Mouse (Mus musculus) embryonic stem cell, embryonic (primary cell): ENCODE results near the gene Xpnpep1.

ENCODE experiments used
- CTCF ChIA-PET, 4 experiments: fragments of 300-600 bp in 2 of 4; fragments of 350-600 bp in 2 of 4; sonication (Branson Sonifier 250); formaldehyde crosslinking; loops; one replicate each; lab custom pipeline; 2022; ENCODE audit warnings: inconsistent platforms in 2 of 4; lab: Charles Lee
- POLR2A ChIA-PET, 4 experiments: fragments of 300-600 bp in 2 of 4; fragments of 350-600 bp in 2 of 4; sonication (Branson Sonifier 250); formaldehyde crosslinking; loops; one replicate each; lab custom pipeline; 2022; ENCODE audit warnings: antibody characterized with exemption in 4 of 4, inconsistent platforms in 1 of 4; lab: Charles Lee

Gene Xpnpep1

GRCm38 (mm10) chr19:53073521-53073920 lies 33.5 kb upstream of the Xpnpep1 start:
- CTCF ChIA-PET: interaction anchor here (0.5 to 1.6 kb wide), 32 partner anchors 8 to 829 kb away, joined by 3 to 13 read pairs (median 3); no protein-coding TSS in a partner anchor
- POLR2A ChIA-PET: interaction anchor here in 2 of 4 experiments (0.6 to 3.2 kb wide), 10 partner anchors 9 to 296 kb away, joined by 3 to 8 read pairs (median 3); no protein-coding TSS in a partner anchor

- POLR2A ChIA-PET: no interaction called here
Observed at GRCm38 (mm10) chr19:53072406-53072805, 32.4 kb upstream of the Xpnpep1 start.

GRCm38 (mm10) chr19:53071651-53072050 lies 31.6 kb upstream of the Xpnpep1 start:
- ChIA-PET CTCF (interaction anchor here in 2 of 4 experiments (0.7 to 1.8 kb wide), 3 partner anchors 22 to 71 kb away, joined by 3 to 6 read pairs (median 3); no protein-coding TSS in a partner anchor), POLR2A (interaction anchor here in 3 of 4 experiments (0.6 to 2.8 kb wide), 12 partner anchors 10 to 1035 kb away, joined by 3 to 18 read pairs (median 6); no protein-coding TSS in a partner anchor)

More at GRCm38 (mm10) chr19:53072406-53072805, 32.4 kb upstream of the Xpnpep1 start:
- CTCF ChIA-PET: interaction anchor here in 1 of 4 experiments (1.0 kb wide), 1 partner anchor 70 kb away, joined by 3 read pairs; no protein-coding TSS in a partner anchor

- POLR2A ChIA-PET: interaction anchor here (0.5 to 2.8 kb wide), 22 partner anchors 9 to 390 kb away, joined by 3 to 18 read pairs (median 4); no protein-coding TSS in a partner anchor
- CTCF ChIA-PET: interaction anchor here in 3 of 4 experiments (0.7 to 1.8 kb wide), 7 partner anchors 13 to 154 kb away, joined by 3 to 6 read pairs (median 4); no protein-coding TSS in a partner anchor
Observed at GRCm38 (mm10) chr19:53070870-53071269, 30.9 kb upstream of the Xpnpep1 start.

GRCm38 (mm10) chr19:53069451-53069850 lies 29.4 kb upstream of the Xpnpep1 start:
- ChIA-PET CTCF (interaction anchor here in 3 of 4 experiments (0.7 to 1.2 kb wide), 4 partner anchors 8 to 47 kb away, joined by 3 read pairs; no protein-coding TSS in a partner anchor), POLR2A (interaction anchor here (0.6 to 2.8 kb wide), 8 partner anchors 11 to 37 kb away, joined by 3 to 18 read pairs (median 6); no protein-coding TSS in a partner anchor)

- ChIA-PET POLR2A (interaction anchor here (0.6 to 2.9 kb wide), 26 partner anchors 9 to 576 kb away, joined by 3 to 37 read pairs (median 4); partner anchors contain the start of genes Xpnpep1 (in 2 of the 4) and Smc3 (in 1 of the 4)), CTCF (interaction anchor here in 3 of 4 experiments (0.6 to 1.6 kb wide), 8 partner anchors 9 to 259 kb away, joined by 3 to 5 read pairs (median 3); no protein-coding TSS in a partner anchor)
Observed at GRCm38 (mm10) chr19:53066934-53067333, 26.9 kb upstream of the Xpnpep1 start.

GRCm38 (mm10) chr19:53066531-53066930 lies 26.5 kb upstream of the Xpnpep1 start:
- ChIA-PET POLR2A (interaction anchor here (0.6 to 2.9 kb wide), 27 partner anchors 8 to 576 kb away, joined by 3 to 37 read pairs (median 4); partner anchors contain the start of genes Xpnpep1 (in 2 of the 4) and Smc3 (in 1 of the 4)), CTCF (interaction anchor here in 3 of 4 experiments (0.6 to 1.6 kb wide), 8 partner anchors 9 to 260 kb away, joined by 3 to 5 read pairs (median 3); no protein-coding TSS in a partner anchor)

- ChIA-PET CTCF (interaction anchor here in 1 of 4 experiments (1.2 kb wide), 1 partner anchor 9 kb away, joined by 3 read pairs; no protein-coding TSS in a partner anchor), POLR2A (interaction anchor here in 3 of 4 experiments (1.0 to 4.7 kb wide), 8 partner anchors 9 to 246 kb away, joined by 3 to 65 read pairs (median 6); no protein-coding TSS in a partner anchor)
Observed at GRCm38 (mm10) chr19:53064972-53065361, 25.0 kb upstream of the Xpnpep1 start.

GRCm38 (mm10) chr19:53064292-53064971 lies 24.4 kb upstream of the Xpnpep1 start:
- ChIA-PET POLR2A (interaction anchor here in 3 of 4 experiments (0.8 to 4.7 kb wide), 13 partner anchors 9 to 247 kb away, joined by 3 to 65 read pairs (median 5); no protein-coding TSS in a partner anchor), CTCF (interaction anchor here in 2 of 4 experiments (0.8 to 1.2 kb wide), 4 partner anchors 9 to 43 kb away, joined by 3 read pairs; no protein-coding TSS in a partner anchor)

GRCm38 (mm10) chr19:53062046-53062445 lies 22.0 kb upstream of the Xpnpep1 start:
- POLR2A ChIA-PET: interaction anchor here (0.6 to 4.7 kb wide), 32 partner anchors 9 to 829 kb away, joined by 3 to 65 read pairs (median 4); partner anchors contain the start of gene Xpnpep1 (in 1 of the 4)
- CTCF ChIA-PET: interaction anchor here in 3 of 4 experiments (0.7 to 1.6 kb wide), 6 partner anchors 8 to 12 kb away, joined by 3 to 4 read pairs (median 3); no protein-coding TSS in a partner anchor

GRCm38 (mm10) chr19:53059344-53060111 lies 19.5 kb upstream of the Xpnpep1 start:
- CTCF ChIA-PET: no interaction called here
- POLR2A ChIA-PET: interaction anchor here in 3 of 4 experiments (0.6 to 2.8 kb wide), 15 partner anchors 8 to 822 kb away, joined by 3 to 31 read pairs (median 6); partner anchors contain the start of gene Xpnpep1 (in 2 of the 3)

GRCm38 (mm10) chr19:53058726-53059334 lies 18.8 kb upstream of the Xpnpep1 start:
- ChIA-PET CTCF (interaction anchor here in 3 of 4 experiments (0.7 to 1.4 kb wide), 8 partner anchors 9 to 336 kb away, joined by 3 to 10 read pairs (median 3); no protein-coding TSS in a partner anchor), POLR2A (interaction anchor here (0.7 to 3.0 kb wide), 66 partner anchors 8 to 690 kb away, joined by 3 to 33 read pairs (median 6); partner anchors contain the start of genes Xpnpep1 (in 3 of the 4) and Mxi1 (in 1 of the 4))

- POLR2A ChIA-PET: interaction anchor here (0.6 to 3.0 kb wide), 91 partner anchors 8 to 690 kb away, joined by 3 to 33 read pairs (median 5); partner anchors contain the start of genes Xpnpep1 (in 3 of the 4), Dusp5 (in 2 of the 4) and Mxi1 (in 1 of the 4)
- CTCF ChIA-PET: interaction anchor here (0.5 to 1.4 kb wide), 15 partner anchors 8 to 336 kb away, joined by 3 to 10 read pairs (median 3); no protein-coding TSS in a partner anchor
Observed at GRCm38 (mm10) chr19:53057980-53058725, 18.1 kb upstream of the Xpnpep1 start.

GRCm38 (mm10) chr19:53053355-53053754 lies 13.3 kb upstream of the Xpnpep1 start:
- POLR2A ChIA-PET: interaction anchor here in 3 of 4 experiments (1.0 to 5.5 kb wide), 23 partner anchors 8 to 476 kb away, joined by 3 to 132 read pairs (median 11); partner anchors contain the start of genes Xpnpep1 (in 3 of the 3) and Dusp5 (in 1 of the 3)
- CTCF ChIA-PET: interaction anchor here in 1 of 4 experiments (1.4 to 1.5 kb wide), 2 partner anchors 14 to 24 kb away, joined by 3 to 7 read pairs; no protein-coding TSS in a partner anchor

- POLR2A ChIA-PET: interaction anchor here (0.5 to 5.5 kb wide), 81 partner anchors 8 to 938 kb away, joined by 3 to 132 read pairs (median 5); partner anchors contain the start of genes Xpnpep1 (in 3 of the 4), Dusp5 (in 2 of the 4), Bbip1 (in 1 of the 4) and Mxi1 (in 1 of the 4)
- CTCF ChIA-PET: interaction anchor here (0.6 to 1.9 kb wide), 30 partner anchors 8 to 938 kb away, joined by 3 to 9 read pairs (median 3); partner anchors contain the start of gene Xpnpep1 (in 1 of the 4)
Observed at GRCm38 (mm10) chr19:53052031-53052670, 12.1 kb upstream of the Xpnpep1 start.
